Mouse (Mus musculus): Measurements from ENCODE around the gene S100a16. TPM values are rescaled to one million over a fixed set of nuclear protein-coding genes. Genes with fewer than 3 reads are reported as not detected.

The S100a16 gene
- polyA plus RNA-seq, 1 experiment = 89.4 TPM

GRCm38 (mm10) chr3:90587361-90588101, 50.5 kb downstream of the S100a16 start:
- Histone ChIP-seq H3K4me3 (ENCODE audit: insufficient read depth, low read depth, low read length) (no peak overlapping the region), H3K4me1 (ENCODE audit: control insufficient read depth, insufficient read depth, insufficient read length, low read length) (peaks cover 24% of the 10 kb centered on the region), H3K27ac (replicated peaks; ENCODE audit: low read depth, low read length) (peak overlapping the region; percentile 65)

GRCm38 (mm10) chr3:90589390-90589789, 52.3 kb downstream of the S100a16 start:
- H3K4me1 ChIP-seq (ENCODE audit: control insufficient read depth, insufficient read depth, insufficient read length, low read length) = peaks cover 24% of the 10 kb centered on the region
- peak overlapping the region; percentile 19; the same call in 1 of the 2 replicates for H3K27ac ChIP-seq (replicated peaks; ENCODE audit: low read depth, low read length)
- H3K4me3 ChIP-seq (ENCODE audit: insufficient read depth, low read depth, low read length) = no peak overlapping the region

GRCm38 (mm10) chr3:90589947-90590346, 52.9 kb downstream of the S100a16 start, which contains the start of gene S100a2:
S100a2 (plus strand) TSS chr3:90590247.
- H3K4me1 ChIP-seq (ENCODE audit: control insufficient read depth, insufficient read depth, insufficient read length, low read length) = peaks cover 22% of the 10 kb centered on the region
- no peak within 1 kb of the TSS for H3K4me3 ChIP-seq (ENCODE audit: insufficient read depth, low read depth, low read length)
- peak within 1 kb of the TSS; percentile 19; the same call in 1 of the 2 replicates for H3K27ac ChIP-seq (replicated peaks; ENCODE audit: low read depth, low read length)

Other genes with a start within 250 kb of the S100a16 start
- 14.7 and 22.0 TPM in 2 replicates for gene Gatad2b, start 244.1 kb upstream of the S100a16 start, polyA plus RNA-seq (2012; ENCODE audit: insufficient read depth, insufficient read length, missing spikeins)
- gene Slc27a3, start 147.3 kb upstream of the S100a16 start, polyA plus RNA-seq (2012; ENCODE audit: insufficient read depth, insufficient read length, missing spikeins) = 0.52 and 2.1 TPM in 2 replicates
- gene Ints3, start 103.6 kb upstream of the S100a16 start, polyA plus RNA-seq (2012; ENCODE audit: insufficient read depth, insufficient read length, missing spikeins) = 12.6 and 13.2 TPM in 2 replicates
- gene Npr1, start 71.4 kb upstream of the S100a16 start, polyA plus RNA-seq (2012; ENCODE audit: insufficient read depth, insufficient read length, missing spikeins) = 18.0 and 27.9 TPM in 2 replicates
- gene Ilf2, start 61.1 kb upstream of the S100a16 start, polyA plus RNA-seq (2012; ENCODE audit: insufficient read depth, insufficient read length, missing spikeins) = 30.2 and 30.6 TPM in 2 replicates
- 55.5 and 71.6 TPM in 2 replicates for gene Snapin, start 46.2 kb upstream of the S100a16 start, polyA plus RNA-seq (2012; ENCODE audit: insufficient read depth, insufficient read length, missing spikeins)
- 39.6 and 51.2 TPM in 2 replicates for gene Chtop, start 27.8 kb upstream of the S100a16 start, polyA plus RNA-seq (2012; ENCODE audit: insufficient read depth, insufficient read length, missing spikeins)
- 1,535 and 1,745 TPM in 2 replicates for gene S100a1, start 22.9 kb upstream of the S100a16 start, polyA plus RNA-seq (2012; ENCODE audit: insufficient read depth, insufficient read length, missing spikeins)
- gene S100a13, start 22.8 kb upstream of the S100a16 start, polyA plus RNA-seq (2012; ENCODE audit: insufficient read depth, insufficient read length, missing spikeins) = 385 and 454 TPM in 2 replicates
- gene S100a14, start 10.4 kb upstream of the S100a16 start, polyA plus RNA-seq (2012; ENCODE audit: insufficient read depth, insufficient read length, missing spikeins) = not detected in 2 replicates
- not detected in 2 replicates for gene S100a3, start 23.3 kb downstream of the S100a16 start, polyA plus RNA-seq (2012; ENCODE audit: insufficient read depth, insufficient read length, missing spikeins)
- not detected in 2 replicates for gene S100a2, start 53.0 kb downstream of the S100a16 start, polyA plus RNA-seq (2012; ENCODE audit: insufficient read depth, insufficient read length, missing spikeins)
- not detected in 2 replicates for gene Gm42674, start 64.7 kb downstream of the S100a16 start, polyA plus RNA-seq (2012; ENCODE audit: insufficient read depth, insufficient read length, missing spikeins)
- gene S100a4, start 66.5 kb downstream of the S100a16 start, polyA plus RNA-seq (2012; ENCODE audit: insufficient read depth, insufficient read length, missing spikeins) = 21.4 and 30.3 TPM in 2 replicates
- gene S100a5, start 71.3 kb downstream of the S100a16 start, polyA plus RNA-seq (2012; ENCODE audit: insufficient read depth, insufficient read length, missing spikeins) = not detected in 2 replicates
- 192 and 232 TPM in 2 replicates for gene S100a6, start 75.6 kb downstream of the S100a16 start, polyA plus RNA-seq (2012; ENCODE audit: insufficient read depth, insufficient read length, missing spikeins)
- gene S100a7a, start 116.8 kb downstream of the S100a16 start, polyA plus RNA-seq (2012; ENCODE audit: insufficient read depth, insufficient read length, missing spikeins) = not detected in 2 replicates
- 14.6 and 14.8 TPM in 2 replicates for gene S100a8, start 131.7 kb downstream of the S100a16 start, polyA plus RNA-seq (2012; ENCODE audit: insufficient read depth, insufficient read length, missing spikeins)
- gene S100a9, start 158.5 kb downstream of the S100a16 start, polyA plus RNA-seq (2012; ENCODE audit: insufficient read depth, insufficient read length, missing spikeins) = 16.2 and 18.2 TPM in 2 replicates
- gene Pglyrp4, start 189.7 kb downstream of the S100a16 start, polyA plus RNA-seq (2012; ENCODE audit: insufficient read depth, insufficient read length, missing spikeins) = not detected in 2 replicates
- gene Gm5849, start 240.6 kb downstream of the S100a16 start, polyA plus RNA-seq (2012; ENCODE audit: insufficient read depth, insufficient read length, missing spikeins) = not detected in 2 replicates